Mouse (Mus musculus) cerebellum, adult 9-10 months (tissue): ENCODE data around the gene Rtn4ip1.

ENCODE experiments used
- DNase-seq: peaks from one replicate; pipeline ENCODE4 v3.0.0; 2022

Rtn4ip1 gene

GRCm38 (mm10) chr10:44003551-44004151 lies 102.0 kb downstream of the Rtn4ip1 start:
- DNase-seq: no peak

GRCm38 (mm10) chr10:44004221-44004751 lies 102.7 kb downstream of the Rtn4ip1 start:
- no peak for DNase-seq

- DNase-seq: no peak
These were observed 104.4 kb downstream of the Rtn4ip1 start for GRCm38 (mm10) chr10:44005677-44006641.
